Mouse (Mus musculus) spleen, adult 2 months (tissue): ENCODE results near the gene Efcab5. TPM values are rescaled to one million over a fixed set of nuclear protein-coding genes. Genes with fewer than 3 reads are reported as not detected.
"Not testable (repeated sequence)": the region's sequence is repeated elsewhere in the genome, so short reads cannot be mapped to it uniquely, and the experiment has no call there.

Source experiments
- DNase-seq, 2 experiments: peaks; one replicate each; pipeline versions ENCODE4 v3.0.0 to v3.0.0-alpha.2; 2012 to 2021; ENCODE audit warnings: low spot score in 2 of 2, low read depth in 1 of 2
- H3K27ac ChIP-seq: fragments of 200-500 bp; 2 replicates; pipeline ENCODE4 v1.5.1; 2012; ENCODE audit warnings: low read length, inconsistent platforms; ENCODE audit not compliant: insufficient read depth
- H3K27me3 ChIP-seq: fragments of 200-500 bp; 2 replicates; pipeline ENCODE4 v1.6.1; 2012; ENCODE audit warnings: mild to moderate bottlenecking, moderate library complexity, low read length, inconsistent platforms; ENCODE audit not compliant: control insufficient read depth, insufficient read depth
- H3K36me3 ChIP-seq: fragments of 200-500 bp; 2 replicates; pipeline ENCODE4 v1.6.1; 2012; ENCODE audit warnings: mild to moderate bottlenecking, low read length, inconsistent platforms; ENCODE audit not compliant: control insufficient read depth, insufficient read depth
- H3K4me1 ChIP-seq: fragments of 200-500 bp; 2 replicates; pipeline ENCODE4 v1.6.1; 2011; ENCODE audit warnings: inconsistent platforms; ENCODE audit not compliant: control insufficient read depth, insufficient read depth, insufficient read length
- H3K4me3 ChIP-seq: fragments of 200-500 bp; 2 replicates; pipeline ENCODE4 v1.5.1; 2011; ENCODE audit warnings: mild to moderate bottlenecking, inconsistent platforms; ENCODE audit not compliant: insufficient read depth, insufficient read length; ENCODE audit errors: extremely low read depth
- CTCF ChIP-seq: fragments of 200-500 bp; IDR thresholded peaks from 2 replicates; pipeline ENCODE4 v1.5.1; 2011; ENCODE audit warnings: mild to moderate bottlenecking, inconsistent platforms; ENCODE audit not compliant: insufficient read depth, insufficient read length, insufficient replicate concordance; ENCODE audit errors: extremely low read depth
- POLR2A ChIP-seq: fragments of 200-500 bp; IDR thresholded peaks from 2 replicates; pipeline ENCODE4 v1.6.1; 2011; ENCODE audit warnings: low read depth, low read length, inconsistent platforms
- WGBS: fragments of 180-500 bp; shearing (Covaris S2); methylation state at CpG from one replicate; pipeline ENCODE4 v1.1.7; 2018; 5-methylcytosine and 5-hydroxymethylcytosine counted together
- polyA plus RNA-seq: library from polyadenylated mRNA; depleted of rRNA; stranded (reverse); fragments of >200 nt; gene quantifications from 2 replicates; pipeline ENCODE4 v1.2.3, GENCODE M21; 2012

The Efcab5 gene
- polyA plus RNA-seq, 1 experiment, result 0.14 TPM

DNA sequence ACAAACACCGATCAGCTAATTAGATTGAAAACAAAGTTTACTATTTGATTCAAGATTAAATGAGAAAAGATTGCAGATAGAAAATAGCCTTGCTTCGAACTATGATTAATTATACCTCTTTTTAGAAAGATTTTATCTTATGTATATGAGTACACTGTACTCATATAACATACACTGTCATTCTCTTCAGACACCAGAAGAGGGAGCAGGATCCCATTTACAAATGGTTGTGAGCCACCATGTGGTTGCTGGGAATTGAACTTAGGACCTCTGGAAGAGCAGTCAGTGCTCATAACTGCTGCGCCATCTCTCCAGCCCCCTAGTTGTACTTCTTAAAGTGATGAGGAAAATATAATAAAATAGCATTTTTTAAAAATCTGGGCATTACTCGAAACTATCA, 55.3 kb downstream of the Efcab5 start:
- Histone ChIP-seq H3K4me3 (no peak overlapping the region), H3K27ac (no peak overlapping the region), H3K4me1 (no peaks in the 10 kb centered on the region), H3K27me3 (no peaks in the 10 kb centered on the region), H3K36me3 (no peaks in the 10 kb centered on the region)
- DNase-seq, result no peak
- TF ChIP-seq POLR2A (no peak), CTCF (no peak)
- 94% methylated on average over 4 of the region's 4 CpGs for whole genome bisulfite sequencing

DNA sequence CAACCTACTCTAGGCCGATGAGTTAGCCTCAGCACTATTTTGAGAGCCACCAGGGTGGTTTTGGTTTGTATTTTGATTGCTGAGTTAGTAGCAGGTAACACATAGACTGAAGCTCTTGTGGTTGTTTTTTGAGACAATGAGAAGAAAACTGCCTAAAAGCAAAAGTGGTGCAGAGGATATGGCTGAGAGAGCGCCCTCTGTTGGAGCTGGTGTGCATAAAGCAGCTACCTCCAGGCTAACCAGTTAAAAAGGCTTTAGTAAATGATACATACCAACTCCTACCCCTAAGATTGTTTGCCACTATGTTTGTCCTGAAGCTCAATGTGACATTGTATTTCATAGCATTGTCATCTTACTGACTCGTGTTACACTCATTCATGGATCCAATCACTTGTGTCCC, 56.2 kb downstream of the Efcab5 start:
- Histone ChIP-seq H3K27ac (no peak overlapping the region), H3K27me3 (no peaks in the 10 kb centered on the region), H3K36me3 (no peaks in the 10 kb centered on the region), H3K4me1 (no peaks in the 10 kb centered on the region), H3K4me3 (no peak overlapping the region)
- 67% methylated on average over 3 of the region's 3 CpGs for WGBS
- TF ChIP-seq POLR2A (no peak), CTCF (peak; percentile 54; the same call in 1 of the 2 replicates)
- DNase-seq, result peak; percentile 3 to 16

DNA sequence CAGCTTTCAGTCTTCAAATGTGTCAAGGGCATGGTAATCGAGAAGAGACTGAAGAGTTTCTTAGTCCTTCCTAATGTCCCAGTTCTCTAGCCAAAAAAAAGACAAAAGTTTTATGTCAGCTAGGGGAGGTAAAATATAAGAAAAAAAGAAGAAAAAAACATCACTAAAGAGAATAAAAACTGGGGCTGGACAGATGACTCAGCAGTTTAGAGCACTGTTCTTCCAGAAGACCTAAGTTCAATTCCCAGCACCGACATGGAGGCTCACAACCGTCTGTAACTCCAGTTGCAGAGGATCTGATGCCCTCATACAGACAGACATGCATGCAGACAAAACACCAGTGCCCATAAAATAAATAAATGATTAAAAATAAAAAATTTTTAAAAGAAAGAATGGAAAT, 60.2 kb downstream of the Efcab5 start:
- no peak overlapping the region for H3K4me3 ChIP-seq
- no peaks in the 10 kb centered on the region for H3K36me3 ChIP-seq
- no peak for TF ChIP-seq POLR2A
- TF ChIP-seq CTCF, result no peak
- no peaks in the 10 kb centered on the region for H3K4me1 ChIP-seq
- no peaks in the 10 kb centered on the region for H3K27me3 ChIP-seq
- 93% methylated on average over 3 of the region's 3 CpGs for WGBS
- no peak for DNase-seq
- H3K27ac ChIP-seq, result no peak overlapping the region

DNA sequence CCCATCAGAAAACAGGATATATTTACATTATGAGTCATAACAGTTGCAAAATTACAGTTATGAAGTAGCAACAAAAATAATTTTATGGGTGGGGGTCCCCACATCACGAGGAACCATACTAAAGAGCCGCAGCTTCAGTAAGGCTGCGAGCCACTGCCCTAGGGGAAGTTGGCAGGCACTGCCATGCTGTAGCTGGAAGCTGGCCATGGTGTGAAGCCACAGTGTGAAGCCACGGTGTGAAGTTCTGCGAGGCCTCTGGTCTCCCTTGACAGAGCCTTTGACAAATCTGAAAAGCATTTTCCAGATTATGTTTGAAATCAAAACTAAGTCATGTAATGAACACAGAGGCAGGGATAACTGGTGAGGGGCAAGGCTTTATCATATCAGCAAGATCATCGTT, 77.6 kb downstream of the Efcab5 start:
- WGBS, result 53% methylated on average over 6 of the region's 6 CpGs
- no peak for DNase-seq
- Histone ChIP-seq H3K27me3 (no peaks in the 10 kb centered on the region), H3K36me3 (no peaks in the 10 kb centered on the region), H3K4me1 (no peaks in the 10 kb centered on the region), H3K27ac (no peak overlapping the region), H3K4me3 (no peak overlapping the region)
- TF ChIP-seq CTCF (no peak), POLR2A (no peak)

- TF ChIP-seq CTCF (no peak), POLR2A (no peak)
- Histone ChIP-seq H3K4me3 (no peak overlapping the region), H3K4me1 (no peaks in the 10 kb centered on the region), H3K27me3 (no peaks in the 10 kb centered on the region), H3K27ac (no peak overlapping the region), H3K36me3 (no peaks in the 10 kb centered on the region)
- WGBS, result 93% methylated on average over 6 of the region's 6 CpGs
- DNase-seq, result no peak
Measured at GRCm38 (mm10) chr11:77108442-77108841, 80.3 kb downstream of the Efcab5 start.

DNA sequence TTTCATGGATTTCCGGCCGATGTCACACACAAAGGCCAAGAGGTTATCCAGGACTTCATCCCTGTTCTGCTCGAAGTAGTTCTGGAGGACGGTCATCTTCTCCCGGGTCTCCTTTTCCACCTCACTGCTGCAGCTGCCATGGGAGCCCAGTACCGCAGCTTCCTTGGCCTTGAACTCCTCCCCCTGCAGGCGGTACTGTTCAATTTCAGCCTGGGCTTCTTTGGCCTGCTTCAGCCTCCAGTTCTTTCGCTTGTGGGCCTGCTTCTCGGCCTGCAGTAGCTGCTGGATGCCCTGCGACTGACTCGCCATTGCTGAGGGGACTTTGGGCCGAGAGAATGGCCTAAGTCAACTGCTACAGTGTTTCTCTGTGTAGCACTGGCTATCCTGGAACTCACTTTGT, 80.9 kb downstream of the Efcab5 start:
- WGBS, result 89% methylated on average over 12 of the region's 12 CpGs
- not testable (repeated sequence) for H3K4me3 ChIP-seq, H3K27ac ChIP-seq, DNase-seq, H3K4me1 ChIP-seq, H3K36me3 ChIP-seq, H3K27me3 ChIP-seq

GRCm38 (mm10) chr11:77106961-77107360, 81.8 kb downstream of the Efcab5 start:
- no peak overlapping the region for H3K4me3 ChIP-seq
- no peaks in the 10 kb centered on the region for H3K4me1 ChIP-seq
- no peak for DNase-seq
- H3K27ac ChIP-seq, result no peak overlapping the region
- TF ChIP-seq CTCF (no peak), POLR2A (no peak)
- WGBS, result 93% methylated on average over 6 of the region's 6 CpGs
- no peaks in the 10 kb centered on the region for H3K27me3 ChIP-seq
- no peaks in the 10 kb centered on the region for H3K36me3 ChIP-seq
